Mouse (Mus musculus): ENCODE results near the gene Pcsk4.

The Pcsk4 gene

GRCm38 (mm10) chr10:80299301-80299700 lies 30.0 kb downstream of the Pcsk4 start:
- DNase-seq (ENCODE audit: low spot score): no peak

- DNase-seq (ENCODE audit: low spot score): peak; percentile 51
Measured at GRCm38 (mm10) chr10:80298571-80299281, 30.6 kb downstream of the Pcsk4 start.

GRCm38 (mm10) chr10:80297526-80298133 lies 31.7 kb downstream of the Pcsk4 start:
- no peak for DNase-seq (ENCODE audit: low spot score)

- DNase-seq (ENCODE audit: low spot score): no peak
Measured at GRCm38 (mm10) chr10:80296824-80297223, 32.5 kb downstream of the Pcsk4 start.

- DNase-seq (ENCODE audit: low spot score): peak; percentile 57
Measured at GRCm38 (mm10) chr10:80295618-80296425, 33.5 kb downstream of the Pcsk4 start, which contains the start of gene Apc2. TSS of gene Apc2 (plus strand) at chr10:80295977.

GRCm38 (mm10) chr10:80294788-80295303 lies 34.5 kb downstream of the Pcsk4 start:
- DNase-seq (ENCODE audit: low spot score): no peak

- no peak for DNase-seq (ENCODE audit: low spot score)
Measured at GRCm38 (mm10) chr10:80294311-80294710, 35.0 kb downstream of the Pcsk4 start.

GRCm38 (mm10) chr10:80293325-80293724 lies 36.0 kb downstream of the Pcsk4 start:
- DNase-seq (ENCODE audit: low spot score): no peak

- DNase-seq (ENCODE audit: low spot score): peak; percentile 94
Measured at GRCm38 (mm10) chr10:80292251-80293146, 36.8 kb downstream of the Pcsk4 start, which contains the start of gene Rps15. TSS of gene Rps15 (plus strand) at chr10:80292453.

- DNase-seq (ENCODE audit: low spot score): no peak
Measured at GRCm38 (mm10) chr10:80288657-80289056, 40.6 kb downstream of the Pcsk4 start.

GRCm38 (mm10) chr10:80288097-80288496 lies 41.2 kb downstream of the Pcsk4 start:
- DNase-seq (ENCODE audit: low spot score): no peak

GRCm38 (mm10) chr10:80285222-80286070 lies 43.9 kb downstream of the Pcsk4 start:
- no peak for DNase-seq (ENCODE audit: low spot score)

GRCm38 (mm10) chr10:80282481-80283441 lies 46.5 kb downstream of the Pcsk4 start:
- DNase-seq (ENCODE audit: low spot score): no peak

GRCm38 (mm10) chr10:80281921-80282371 lies 47.4 kb downstream of the Pcsk4 start:
- no peak for DNase-seq (ENCODE audit: low spot score)

- no peak for DNase-seq (ENCODE audit: low spot score)
Measured at GRCm38 (mm10) chr10:80281304-80281703, 48.0 kb downstream of the Pcsk4 start.

GRCm38 (mm10) chr10:80279273-80279672 lies 50.0 kb downstream of the Pcsk4 start:
- no peak for DNase-seq (ENCODE audit: low spot score)

- DNase-seq (ENCODE audit: low spot score): no peak
Measured at GRCm38 (mm10) chr10:80278390-80278789, 50.9 kb downstream of the Pcsk4 start.

GRCm38 (mm10) chr10:80276238-80276637 lies 53.1 kb downstream of the Pcsk4 start:
- no peak for DNase-seq (ENCODE audit: low spot score)

GRCm38 (mm10) chr10:80273847-80274246 lies 55.5 kb downstream of the Pcsk4 start:
- no peak for DNase-seq (ENCODE audit: low spot score)
